ENCODE assay signal across 9 mouse cellular contexts in genomic region chr12:119426887-119427204, GRCm38 (mm10).
A peak's percentile ranks its signal among the peaks of the same experiment; 100 is the strongest.
DNase-seq lines count a peak whose midpoint lies in the region; ATAC-seq and TF ChIP-seq lines count a peak whose summit lies in the region.
"Had no signal": no experiment of that assay in that cellular context is flagged by ENCODE, and none has a peak within 500 bp of the region (broad histone marks: within the 10 kb centered on the region; RNA-seq: fewer than 3 reads in every experiment).

No protein-coding gene starts in this region.

- no peak overlapping the region for H3K4me3 ChIP-seq in cerebellum, adult 2 months (replicated peaks; ENCODE audit: insufficient read depth, low read depth, low read length)
- H3K4me3 ChIP-seq in embryonic facial prominence, embryonic 14.5 days (ENCODE audit: low read depth, low read length) = no peak overlapping the region
- H3K4me3 ChIP-seq in hindbrain, embryonic 13.5 days = no peak overlapping the region
- H3K4me3 ChIP-seq: liver, embryonic 15.5 days had no signal

- H3K27me3 ChIP-seq in cerebellum, adult 2 months (ENCODE audit: control insufficient read depth, insufficient read depth, low read length) = no peaks in the 10 kb centered on the region
- H3K27me3 ChIP-seq in embryonic facial prominence, embryonic 14.5 days (replicated peaks; ENCODE audit: control insufficient read depth, insufficient read depth, low read length) = no peaks in the 10 kb centered on the region
- no peaks in the 10 kb centered on the region for H3K27me3 ChIP-seq in hindbrain, embryonic 13.5 days
- H3K27me3 ChIP-seq: liver, embryonic 15.5 days had no signal

- no peaks in the 10 kb centered on the region; the same call in 1 of the 2 replicates for H3K9me3 ChIP-seq in embryonic facial prominence, embryonic 14.5 days (ENCODE audit: control insufficient read depth, low read length)
- H3K9me3 ChIP-seq in hindbrain, embryonic 13.5 days = no peaks in the 10 kb centered on the region; the same call in 1 of the 2 replicates
- H3K9me3 ChIP-seq: liver, embryonic 15.5 days had no signal

- no peaks in the 10 kb centered on the region for H3K36me3 ChIP-seq in embryonic facial prominence, embryonic 14.5 days (ENCODE audit: control insufficient read depth, insufficient read depth, low read length)
- H3K36me3 ChIP-seq in hindbrain, embryonic 13.5 days = no peaks in the 10 kb centered on the region
- H3K36me3 ChIP-seq: liver, embryonic 15.5 days had no signal

- no peak overlapping the region for H3K4me2 ChIP-seq in embryonic facial prominence, embryonic 14.5 days (ENCODE audit: low read depth, low read length)
- no peak overlapping the region for H3K4me2 ChIP-seq in hindbrain, embryonic 13.5 days
- H3K4me2 ChIP-seq: liver, embryonic 15.5 days had no signal

- H3K27ac ChIP-seq in cerebellum, adult 2 months (ENCODE audit: insufficient read depth, low read length) = no peak overlapping the region
- H3K27ac ChIP-seq in embryonic facial prominence, embryonic 14.5 days (replicated peaks; ENCODE audit: low read depth, low read length) = no peak overlapping the region
- H3K27ac ChIP-seq in hindbrain, embryonic 13.5 days = no peak overlapping the region
- H3K27ac ChIP-seq: liver, embryonic 15.5 days had no signal

- TF ChIP-seq POLR2A in cerebellum, adult 2 months (IDR thresholded peaks at IDR 0.05; ENCODE audit: borderline replicate concordance, insufficient read depth, low read length) = no peak

- ATAC-seq in embryonic facial prominence, embryonic 14.5 days (ENCODE audit: low read depth) = peak; percentile 70; the same call in 1 of the 2 replicates
- ATAC-seq in hindbrain, embryonic 13.5 days (ENCODE audit: low FRiP score) = peak; percentile 91

- peak; percentile 31; the same call in 1 of the 2 replicates for TF ChIP-seq CTCF in cerebellum, adult 2 months (IDR thresholded peaks at IDR 0.05; ENCODE audit: borderline replicate concordance, insufficient read depth, low read depth, low read length)

- no peaks in the 10 kb centered on the region for H3K4me1 ChIP-seq in cerebellum, adult 2 months (ENCODE audit: control insufficient read depth, insufficient read depth, low read length)
- H3K4me1 ChIP-seq in embryonic facial prominence, embryonic 14.5 days (ENCODE audit: control insufficient read depth, insufficient read depth, low read length) = no peaks in the 10 kb centered on the region
- H3K4me1 ChIP-seq in hindbrain, embryonic 13.5 days (replicated peaks) = no peaks in the 10 kb centered on the region

- H3K9ac ChIP-seq in embryonic facial prominence, embryonic 14.5 days (ENCODE audit: low read depth, low read length) = no peak overlapping the region
- no peak overlapping the region for H3K9ac ChIP-seq in hindbrain, embryonic 13.5 days
- H3K9ac ChIP-seq: liver, embryonic 15.5 days had no signal

- peak; percentile 9 to 12 for DNase-seq in cerebellum, adult 2 months
- DNase-seq in cerebellum, adult 11-12 months = no peak
- peak; percentile 60 for DNase-seq in ZHBTc4 (ENCODE audit: low read depth, low spot score)
- peak; percentile 73 for DNase-seq in embryonic facial prominence, embryonic 14.5 days (ENCODE audit: low spot score)
- DNase-seq in layer of hippocampus, adult 9-10 months (ENCODE audit: low spot score) = peak; percentile 38
- DNase-seq in lung, postnatal 14 days = peak; percentile 42
- DNase-seq in right cerebral cortex, postnatal 14 days = peak; percentile 47

- 52% methylated on average over 1 of the region's 1 CpGs for WGBS in cerebellum, adult 2 months
- WGBS in embryonic facial prominence, embryonic 14.5 days = 64% methylated on average over 1 of the region's 1 CpGs
- WGBS in hindbrain, embryonic 13.5 days = 71% methylated on average over 1 of the region's 1 CpGs
